In genomic region chr15:94220686-94221085, GRCm38 (mm10) we compare ENCODE assay signal across 12 mouse cellular contexts.
DNase-seq lines count a peak whose midpoint lies in the region; ATAC-seq lines count a peak whose summit lies in the region.
"Had no signal": no experiment of that assay in that cellular context is flagged by ENCODE, and none has a peak within 500 bp of the region (broad histone marks: within the 10 kb centered on the region; RNA-seq: fewer than 3 reads in every experiment).

No protein-coding gene starts in this region.

- H3K4me1 ChIP-seq in embryonic facial prominence, embryonic 14.5 days (ENCODE audit: control insufficient read depth, insufficient read depth, low read length): peaks cover 9% of the 10 kb centered on the region; the same call in 1 of the 2 replicates
- H3K4me1 ChIP-seq in embryonic facial prominence, embryonic 10.5 days: peaks cover 28% of the 10 kb centered on the region
- H3K4me1 ChIP-seq in heart, embryonic 13.5 days: peaks cover 47% of the 10 kb centered on the region
- H3K4me1 ChIP-seq: liver, embryonic 12.5 days had no signal

- H3K9me3 ChIP-seq in embryonic facial prominence, embryonic 14.5 days (ENCODE audit: control insufficient read depth, low read length): no peaks in the 10 kb centered on the region
- no peaks in the 10 kb centered on the region for H3K9me3 ChIP-seq in embryonic facial prominence, embryonic 10.5 days
- H3K9me3 ChIP-seq in heart, embryonic 13.5 days: no peaks in the 10 kb centered on the region
- H3K9me3 ChIP-seq: liver, embryonic 12.5 days had no signal

- 46% methylated on average over 8 of the region's 8 CpGs for WGBS in embryonic facial prominence, embryonic 14.5 days
- WGBS in embryonic facial prominence, embryonic 10.5 days: 76% methylated on average over 8 of the region's 8 CpGs
- WGBS in heart, embryonic 13.5 days: 40% methylated on average over 8 of the region's 8 CpGs

- H3K9ac ChIP-seq in embryonic facial prominence, embryonic 14.5 days (ENCODE audit: low read depth, low read length): no peak overlapping the region
- H3K9ac ChIP-seq in heart, embryonic 13.5 days: no peak overlapping the region
- H3K9ac ChIP-seq: liver, embryonic 12.5 days had no signal

- no peak overlapping the region for H3K27ac ChIP-seq in embryonic facial prominence, embryonic 14.5 days (replicated peaks; ENCODE audit: low read depth, low read length)
- H3K27ac ChIP-seq in embryonic facial prominence, embryonic 10.5 days (replicated peaks): no peak overlapping the region
- peak overlapping the region; percentile 51 for H3K27ac ChIP-seq in heart, embryonic 13.5 days (replicated peaks)
- H3K27ac ChIP-seq: liver, embryonic 12.5 days had no signal

- no peak overlapping the region for H3K4me3 ChIP-seq in embryonic facial prominence, embryonic 14.5 days (ENCODE audit: low read depth, low read length)
- H3K4me3 ChIP-seq in embryonic facial prominence, embryonic 10.5 days: no peak overlapping the region
- H3K4me3 ChIP-seq in heart, embryonic 13.5 days: no peak overlapping the region
- H3K4me3 ChIP-seq: liver, embryonic 12.5 days; myocyte had no signal

- no peak for ATAC-seq in embryonic facial prominence, embryonic 14.5 days (ENCODE audit: low read depth)
- ATAC-seq in heart, embryonic 13.5 days (ENCODE audit: extremely low read depth, insufficient number of reproducible peaks, low FRiP score, low TSS enrichment): no peak; the same call in 1 of the 2 replicates
- ATAC-seq: intestine, embryonic 16.5 days; liver, embryonic 12.5 days had no signal

- peak; percentile 86 for DNase-seq in embryonic facial prominence, embryonic 14.5 days (ENCODE audit: low spot score)
- no peak for DNase-seq in embryonic facial prominence, embryonic 10.5 days (ENCODE audit: low spot score)
- DNase-seq in kidney, postnatal 10 days: peak; percentile 28
- DNase-seq in kidney, adult 11 months: no peak
- peak; percentile 15 for DNase-seq in lung, postnatal 36 days
- no peak for DNase-seq in cerebellum, postnatal 36 days
- no peak for DNase-seq in layer of hippocampus, adult 9-10 months (ENCODE audit: low spot score)

- no peak overlapping the region for H3K4me2 ChIP-seq in embryonic facial prominence, embryonic 14.5 days (ENCODE audit: low read depth, low read length)
- no peak overlapping the region for H3K4me2 ChIP-seq in heart, embryonic 13.5 days
- H3K4me2 ChIP-seq: liver, embryonic 12.5 days had no signal

- H3K27me3 ChIP-seq in embryonic facial prominence, embryonic 14.5 days (replicated peaks; ENCODE audit: control insufficient read depth, insufficient read depth, low read length): no peaks in the 10 kb centered on the region
- H3K27me3 ChIP-seq in embryonic facial prominence, embryonic 10.5 days (replicated peaks; ENCODE audit: low read depth, poor library complexity, severe bottlenecking): no peaks in the 10 kb centered on the region
- no peaks in the 10 kb centered on the region for H3K27me3 ChIP-seq in heart, embryonic 13.5 days (replicated peaks)
- H3K27me3 ChIP-seq: liver, embryonic 12.5 days had no signal

- H3K36me3 ChIP-seq in embryonic facial prominence, embryonic 14.5 days (ENCODE audit: control insufficient read depth, insufficient read depth, low read length): no peaks in the 10 kb centered on the region
- no peaks in the 10 kb centered on the region for H3K36me3 ChIP-seq in embryonic facial prominence, embryonic 10.5 days (replicated peaks)
- no peaks in the 10 kb centered on the region for H3K36me3 ChIP-seq in heart, embryonic 13.5 days
- H3K36me3 ChIP-seq: G1E; liver, embryonic 12.5 days had no signal

Comparison
In these comparisons a context has a peak if more than half of its experiments do, and no peak if none do; other contexts are left out.
1. DNase-seq: peak in embryonic facial prominence, embryonic 14.5 days (single experiment), kidney, postnatal 10 days (single experiment) and lung, postnatal 36 days (single experiment); none in embryonic facial prominence, embryonic 10.5 days (single experiment), kidney, adult 11 months (single experiment), cerebellum, postnatal 36 days (0 of 2) and layer of hippocampus, adult 9-10 months (single experiment).